Mouse (Mus musculus) brown adipose tissue, adult 24 weeks (tissue): Measurements from ENCODE around the gene Bche. TPM values are rescaled to one million over a fixed set of nuclear protein-coding genes. Genes with fewer than 3 reads are reported as not detected.

Experiments
- H3K27ac ChIP-seq: fragments of 200-500 bp; replicated peaks from 2 replicates; pipeline ENCODE4 v1.5.1; 2012; ENCODE audit warnings: low read depth, mild to moderate bottlenecking, low read length
- H3K4me1 ChIP-seq: fragments of 200-500 bp; 2 replicates; pipeline ENCODE4 v1.6.1; 2012; ENCODE audit warnings: low read length, mixed read lengths; ENCODE audit not compliant: control insufficient read depth, insufficient read depth, insufficient read length
- H3K4me3 ChIP-seq: fragments of 200-500 bp; 2 replicates; pipeline ENCODE4 v1.5.1; 2012; ENCODE audit warnings: low read depth, mild to moderate bottlenecking, low read length, moderate library complexity; ENCODE audit not compliant: insufficient read depth
- polyA plus RNA-seq: library from polyadenylated mRNA; stranded (reverse); fragments of >200 nt; gene quantifications from 2 replicates; pipeline ENCODE4 v1.2.4, GENCODE M21; 2012; ENCODE audit not compliant: missing spikeins, insufficient read depth, insufficient read length

Gene Bche
- polyA plus RNA-seq, 1 experiment = 48.4 TPM

DNA sequence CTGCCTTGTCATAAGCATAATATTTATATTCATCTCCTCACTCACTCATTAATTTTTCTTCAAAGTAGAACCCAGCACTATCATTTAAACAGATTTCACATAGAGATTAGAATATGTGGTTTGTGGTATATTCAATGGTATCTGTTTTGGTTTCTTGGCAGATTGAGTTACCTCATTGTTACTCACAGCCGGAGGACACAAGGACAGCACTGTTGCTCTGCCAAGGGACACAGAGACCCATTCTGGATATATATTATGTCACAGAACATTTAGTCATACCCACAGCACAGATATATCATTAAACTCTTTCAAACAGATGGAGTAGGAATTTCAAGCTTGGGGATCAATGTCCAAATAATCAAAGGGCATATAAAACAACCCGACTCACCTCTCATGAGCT, 61.2 kb downstream of the Bche start:
- Histone ChIP-seq H3K27ac (no peak overlapping the region), H3K4me3 (no peak overlapping the region)

DNA sequence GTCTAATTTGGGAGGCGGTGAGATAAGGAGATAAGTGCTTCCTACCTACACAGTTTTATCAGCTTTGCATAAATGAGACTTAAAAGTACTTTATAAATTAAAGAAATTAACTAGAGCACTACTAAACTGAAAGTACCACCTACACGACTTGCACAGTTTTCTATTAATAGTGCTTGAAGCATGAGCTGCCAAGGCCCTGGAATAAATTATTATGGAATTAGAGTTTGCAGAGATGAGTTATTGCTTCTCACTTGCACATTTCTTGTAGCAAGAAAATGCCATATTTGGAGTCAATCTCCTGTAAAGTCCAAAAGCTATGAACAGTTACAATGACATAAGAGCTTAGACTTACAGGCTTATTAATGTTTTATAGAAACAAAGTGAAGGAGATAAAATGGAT, 96.8 kb downstream of the Bche start:
- H3K4me3 ChIP-seq = no peak overlapping the region
- no peaks in the 10 kb centered on the region for H3K4me1 ChIP-seq
- no peak overlapping the region for H3K27ac ChIP-seq

More for the DNA sequence above, 61.2 kb downstream of the Bche start:
- no peaks in the 10 kb centered on the region for H3K4me1 ChIP-seq

DNA sequence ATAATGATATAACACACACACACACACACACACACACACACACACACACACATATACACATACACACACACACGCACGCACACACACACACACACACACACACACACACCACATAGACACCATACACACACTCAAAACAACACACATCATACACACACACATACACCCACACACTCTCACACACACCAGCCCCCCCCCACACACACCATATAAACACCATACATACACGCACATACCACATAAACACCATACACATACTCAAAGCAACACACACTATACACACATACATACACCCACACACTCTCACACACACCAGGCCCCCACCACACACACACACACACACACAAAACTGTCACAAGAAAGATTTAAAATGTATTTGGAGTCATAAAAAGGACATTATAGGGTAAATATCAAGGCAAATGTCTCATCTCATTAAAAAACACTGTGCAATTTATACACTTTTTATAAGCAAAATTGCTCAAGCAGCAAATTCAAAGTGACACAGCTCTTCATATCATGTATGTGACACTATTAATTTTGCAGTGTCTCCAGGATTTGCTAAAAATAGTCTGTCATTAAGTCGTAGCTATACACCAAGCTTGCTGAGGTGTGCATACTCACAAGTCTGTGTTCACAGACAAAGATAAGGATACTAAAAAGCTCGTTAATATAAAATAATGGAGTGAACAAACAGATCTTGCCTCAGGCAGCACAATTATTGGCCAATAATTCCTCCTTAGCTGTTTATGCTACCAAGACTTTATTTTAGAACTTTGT, 116.3 kb downstream of the Bche start:
- Histone ChIP-seq H3K4me1 (no peaks in the 10 kb centered on the region), H3K4me3 (no peak overlapping the region), H3K27ac (no peak overlapping the region)
